Mouse (Mus musculus) splenic B cell, adult 2 months (primary cell): ENCODE measurements around the gene Tpi1.
"Not testable (repeated sequence)": the region's sequence is repeated elsewhere in the genome, so short reads cannot be mapped to it uniquely, and the experiment has no call there.

Source experiments
- DNase-seq: peaks from one replicate; pipeline ENCODE4 v3.0.0-alpha.2; 2011; ENCODE audit warnings: low read depth, low spot score
- H3K27me3 ChIP-seq: 2 replicates; pipeline ENCODE4 v1.6.1; 2012; ENCODE audit warnings: mild to moderate bottlenecking, low read length, moderate library complexity, mixed read lengths; ENCODE audit not compliant: control insufficient read depth, poor library complexity, insufficient read depth, severe bottlenecking
- H3K36me3 ChIP-seq: 2 replicates; pipeline ENCODE4 v1.6.1; 2012; ENCODE audit warnings: mild to moderate bottlenecking, low read length, moderate library complexity, mixed read lengths; ENCODE audit not compliant: control insufficient read depth, poor library complexity, insufficient read depth, severe bottlenecking

Gene Tpi1

GRCm38 (mm10) chr6:124807986-124808357 is 6.1 kb downstream of the Tpi1 start:
- H3K27me3 ChIP-seq: no peaks in the 10 kb centered on the region; the same call in 1 of the 2 replicates
- DNase-seq: no peak

DNA sequence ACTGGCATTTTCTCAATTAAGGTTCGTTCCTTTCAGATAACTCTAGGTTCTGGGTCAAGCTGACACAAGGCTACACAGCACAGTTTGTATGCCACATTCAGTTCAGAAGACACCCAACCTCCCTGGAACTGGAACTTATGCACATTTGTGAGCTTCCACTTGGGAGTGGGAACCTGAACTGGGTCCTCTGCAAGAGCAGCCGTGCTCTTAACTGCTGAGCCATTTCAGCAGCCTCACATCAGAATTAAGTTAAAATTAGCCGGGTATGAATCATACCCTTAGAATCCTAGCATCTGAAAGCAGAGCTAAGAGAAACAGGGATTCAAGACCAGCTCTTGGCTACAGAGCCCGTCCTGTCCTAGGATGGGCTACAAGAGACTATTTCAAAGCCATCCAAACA is 6.7 kb downstream of the Tpi1 start:
- no peaks in the 10 kb centered on the region for H3K36me3 ChIP-seq
- H3K27me3 ChIP-seq: no peaks in the 10 kb centered on the region; the same call in 1 of the 2 replicates

More at GRCm38 (mm10) chr6:124807986-124808357, 6.1 kb downstream of the Tpi1 start:
- no peaks in the 10 kb centered on the region for H3K36me3 ChIP-seq

GRCm38 (mm10) chr6:124806446-124807140 is 7.5 kb downstream of the Tpi1 start:
- DNase-seq: no peak
- Histone ChIP-seq H3K36me3 (no peaks in the 10 kb centered on the region), H3K27me3 (no peaks in the 10 kb centered on the region; the same call in 1 of the 2 replicates)

More for the DNA sequence above, 6.7 kb downstream of the Tpi1 start:
- DNase-seq: no peak

DNA sequence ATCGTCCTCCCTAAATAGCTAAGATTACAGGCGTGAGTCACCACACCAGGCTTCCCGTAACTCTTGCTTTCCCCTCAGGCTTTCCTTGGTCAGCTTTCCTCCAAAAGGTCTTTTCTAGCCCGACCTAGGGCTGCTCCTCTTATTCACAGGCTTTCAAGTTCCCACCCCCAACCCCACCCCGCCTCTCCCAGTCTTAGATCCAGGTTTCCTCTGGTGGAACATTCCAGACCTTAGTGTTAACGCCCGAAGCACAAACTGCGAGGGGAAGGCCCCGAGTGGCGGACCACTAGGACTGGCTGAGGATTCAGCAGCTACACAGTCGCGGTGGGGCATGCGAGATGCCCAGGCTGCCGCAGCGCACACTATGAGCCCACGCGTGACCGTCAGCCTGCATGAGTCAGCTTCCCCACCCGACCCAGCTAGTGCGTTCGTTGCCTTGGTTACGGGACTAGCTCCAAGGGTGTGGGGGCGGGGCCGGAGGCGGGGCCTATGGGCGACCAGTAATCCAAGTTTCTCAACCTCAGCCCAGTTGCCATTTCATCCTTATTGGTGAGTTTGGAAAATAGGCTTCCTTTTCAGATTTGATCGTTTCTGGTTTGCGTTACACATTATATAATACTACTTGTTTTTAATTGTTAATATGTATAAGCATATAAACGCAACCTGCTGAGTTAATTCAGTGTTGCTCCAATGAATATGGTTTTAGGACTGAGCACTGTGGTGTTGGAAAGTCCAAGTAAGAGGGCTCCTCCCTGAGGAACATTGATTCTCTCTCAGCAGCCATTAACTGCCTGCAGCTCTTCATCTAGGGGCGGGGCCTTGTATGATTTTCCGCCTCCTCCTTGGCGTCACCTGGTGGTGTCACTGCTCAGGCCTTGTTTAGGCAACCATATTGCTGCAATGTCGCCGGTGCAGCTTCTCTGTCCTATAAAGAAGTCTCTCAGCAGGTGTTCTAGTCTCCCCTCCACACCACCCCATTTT is 8.5 kb downstream of the Tpi1 start:
- Histone ChIP-seq H3K27me3 (no peaks in the 10 kb centered on the region; the same call in 1 of the 2 replicates), H3K36me3 (no peaks in the 10 kb centered on the region)
- peak; percentile 90 for DNase-seq

DNA sequence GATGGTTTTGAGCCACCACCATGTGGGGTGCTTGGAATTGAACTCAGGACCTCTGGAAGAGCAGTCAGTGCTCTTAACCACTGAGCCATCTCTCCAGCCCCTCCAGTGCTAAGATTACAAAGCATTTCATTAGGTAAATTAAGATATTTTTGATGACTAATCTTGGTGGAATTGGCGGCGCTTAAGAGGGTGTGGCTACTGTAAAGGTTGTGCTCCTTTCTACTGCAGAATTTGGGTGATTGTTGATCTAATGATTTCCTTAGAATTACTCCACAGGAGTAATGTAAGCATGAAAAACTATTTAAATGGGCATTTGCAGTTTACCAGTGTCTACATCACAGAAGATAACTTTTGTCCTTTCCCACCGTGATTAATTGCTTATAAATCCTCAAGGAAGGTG is 9.8 kb downstream of the Tpi1 start:
- H3K36me3 ChIP-seq: no peaks in the 10 kb centered on the region
- no peaks in the 10 kb centered on the region; the same call in 1 of the 2 replicates for H3K27me3 ChIP-seq
- DNase-seq: no peak

DNA sequence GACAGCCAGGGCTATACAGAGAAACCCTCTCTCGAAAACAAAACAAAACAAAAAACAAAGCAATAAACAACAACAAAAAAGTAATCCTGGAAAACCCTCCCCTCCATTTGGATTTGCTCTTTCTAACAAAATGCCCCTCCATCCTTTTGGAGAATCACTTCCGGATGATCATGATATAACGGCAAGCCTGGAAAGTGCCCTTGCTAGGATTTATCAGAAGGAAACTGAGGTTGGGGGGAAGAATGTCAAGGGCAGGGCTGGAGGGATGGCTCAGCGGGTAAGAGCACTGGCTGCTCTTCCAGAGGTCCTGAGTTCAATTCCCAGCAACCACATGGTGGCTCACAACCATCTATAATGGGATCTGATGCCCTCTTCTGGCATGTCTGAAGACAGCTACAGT is 10.4 kb downstream of the Tpi1 start:
- H3K27me3 ChIP-seq: not testable (repeated sequence)

GRCm38 (mm10) chr6:124803061-124803460 is 11.0 kb downstream of the Tpi1 start:
- H3K36me3 ChIP-seq: no peaks in the 10 kb centered on the region
- no peaks in the 10 kb centered on the region; the same call in 1 of the 2 replicates for H3K27me3 ChIP-seq
- DNase-seq: no peak

More for the DNA sequence above, 10.4 kb downstream of the Tpi1 start:
- not testable (repeated sequence) for H3K36me3 ChIP-seq, DNase-seq

GRCm38 (mm10) chr6:124802400-124802799 is 11.7 kb downstream of the Tpi1 start:
- not testable (repeated sequence) for H3K36me3 ChIP-seq, H3K27me3 ChIP-seq, DNase-seq

- DNase-seq: no peak
- Histone ChIP-seq H3K36me3 (no peaks in the 10 kb centered on the region), H3K27me3 (no peaks in the 10 kb centered on the region)
Observed at GRCm38 (mm10) chr6:124796200-124796599, 17.9 kb downstream of the Tpi1 start.

- DNase-seq: no peak
- Histone ChIP-seq H3K36me3 (no peaks in the 10 kb centered on the region), H3K27me3 (no peaks in the 10 kb centered on the region)
Observed at GRCm38 (mm10) chr6:124795781-124796180, 18.3 kb downstream of the Tpi1 start.

GRCm38 (mm10) chr6:124791911-124792310 is 22.2 kb downstream of the Tpi1 start:
- Histone ChIP-seq H3K36me3 (no peaks in the 10 kb centered on the region), H3K27me3 (no peaks in the 10 kb centered on the region)
- DNase-seq: no peak

GRCm38 (mm10) chr6:124790121-124790520 is 24.0 kb downstream of the Tpi1 start:
- no peak for DNase-seq
- Histone ChIP-seq H3K36me3 (no peaks in the 10 kb centered on the region), H3K27me3 (no peaks in the 10 kb centered on the region)

DNA sequence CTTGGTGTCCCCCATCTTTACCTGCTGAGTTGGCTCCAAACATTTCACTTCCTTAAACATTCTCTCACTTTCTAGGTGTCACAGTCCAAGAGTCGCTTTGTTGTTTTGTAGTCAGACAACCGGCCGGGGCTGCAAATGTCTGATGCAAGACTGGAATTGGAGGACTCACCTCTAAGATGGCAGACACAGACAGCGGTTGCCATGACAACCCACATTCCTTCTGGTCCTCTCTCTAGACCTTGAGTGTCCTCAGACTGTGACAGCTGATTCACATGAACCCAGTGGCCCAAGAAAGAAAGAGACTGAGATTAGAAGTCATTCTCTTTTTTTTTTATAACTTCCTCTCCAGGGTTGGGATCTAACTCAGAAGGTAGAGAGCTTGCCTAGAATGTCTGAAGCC is 24.6 kb downstream of the Tpi1 start:
- no peak for DNase-seq
- Histone ChIP-seq H3K36me3 (no peaks in the 10 kb centered on the region), H3K27me3 (no peaks in the 10 kb centered on the region)

DNA sequence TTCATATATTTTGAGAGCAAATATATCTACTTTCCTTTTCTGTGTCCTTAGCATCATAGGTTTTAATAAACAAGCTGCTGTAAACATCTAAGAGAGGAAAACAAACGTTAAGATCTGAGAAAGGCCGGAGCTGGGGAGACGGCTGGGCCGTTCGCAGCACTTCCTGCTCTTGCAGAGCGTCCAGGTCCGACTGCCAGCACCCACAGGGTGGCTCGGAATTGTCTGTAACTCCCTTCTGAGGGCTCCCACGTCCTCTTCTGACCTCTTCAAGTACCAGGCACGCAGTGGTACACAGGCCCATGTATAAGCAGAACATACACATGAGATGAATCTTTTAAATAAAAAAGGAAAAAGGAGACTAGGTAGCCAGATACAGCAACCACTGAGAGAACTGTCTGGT is 26.4 kb downstream of the Tpi1 start:
- no peaks in the 10 kb centered on the region for H3K27me3 ChIP-seq
- no peaks in the 10 kb centered on the region for H3K36me3 ChIP-seq
- no peak for DNase-seq
